Mouse (Mus musculus) Patski (cell line): ENCODE results near the gene Mgat5. TPM values are rescaled to one million over a fixed set of nuclear protein-coding genes. Genes with fewer than 3 reads are reported as not detected.

ENCODE experiments used
- ATAC-seq: fragments of 100-300 bp; one replicate; pipeline ENCODE4 v1.8.0; 2021
- CTCF ChIA-PET: fragments of 350-600 bp; sonication (Branson Sonifier 250); formaldehyde crosslinking; loops from one replicate; lab custom pipeline; 2022; ENCODE audit warnings: inconsistent platforms; lab: Charles Lee
- POLR2A ChIA-PET: fragments of 350-600 bp; sonication (Branson Sonifier 250); formaldehyde crosslinking; loops from one replicate; lab custom pipeline; 2022; ENCODE audit warnings: antibody characterized with exemption, inconsistent platforms; lab: Charles Lee
- DNase-seq: peaks from one replicate; pipeline ENCODE4 v3.0.0-alpha.2; 2011; ENCODE audit warnings: low read depth, low spot score
- H3K27me3 ChIP-seq: fragments of 371-371 bp; one replicate; pipeline ENCODE4 v1.5.1; 2021
- CTCF ChIP-seq: fragments of 100-300 bp; IDR thresholded peaks from one replicate; pipeline ENCODE4 v1.5.1; 2021
- in situ Hi-C: fragments of 300-500 bp; cut with MboI; formaldehyde crosslinking; loops from 3 replicates; pipeline ENCODE4 v1.11.1; 2018; ENCODE audit warnings: low pct_unique_long_range_greater_than_20kb, mixed read lengths
- polyA plus RNA-seq: library from polyadenylated mRNA; unstranded; gene quantifications from one replicate; pipeline ENCODE4 v1.2.3, GENCODE M21; 2021

Mgat5 gene
- polyA plus RNA-seq, 1 experiment from 2014 or later, result 6.6 TPM

DNA sequence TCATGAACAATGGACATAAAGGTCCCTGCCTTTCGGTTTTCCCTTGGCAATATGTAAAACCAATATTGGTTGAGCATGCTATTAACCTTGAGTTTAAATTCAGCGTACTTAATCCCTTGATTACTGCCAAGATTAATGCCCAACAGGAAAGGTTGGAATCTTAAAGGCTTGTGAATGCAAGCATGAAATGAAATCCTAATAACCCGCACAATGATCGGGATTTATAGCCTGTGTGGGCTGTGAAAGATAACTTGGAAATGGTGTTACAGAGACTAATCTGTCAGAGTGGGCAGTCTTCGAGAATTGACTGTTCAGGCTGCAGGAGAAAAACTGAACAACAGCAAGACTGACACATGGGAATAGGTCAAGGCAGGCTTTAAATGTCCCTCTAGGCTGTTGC, 168.7 kb downstream of the Mgat5 start:
- in situ Hi-C loops, result no loop called here

GRCm38 (mm10) chr1:127374157-127374556, 169.3 kb downstream of the Mgat5 start:
- in situ Hi-C loops, result no loop called here
- ChIA-PET CTCF (no interaction called here), POLR2A (no interaction called here)
- no peak for ATAC-seq
- TF ChIP-seq CTCF, result no peak
- H3K27me3 ChIP-seq, result no peaks in the 10 kb centered on the region
- no peak for DNase-seq

More for the DNA sequence above, 168.7 kb downstream of the Mgat5 start:
- ATAC-seq, result no peak
- no peak for DNase-seq
- CTCF ChIA-PET, result no interaction called here
- TF ChIP-seq CTCF, result no peak
- POLR2A ChIA-PET, result no interaction called here
- no peaks in the 10 kb centered on the region for H3K27me3 ChIP-seq

- in situ Hi-C loops, result no loop called here
- ChIA-PET POLR2A (interaction anchor here (1.3 kb wide), 1 partner anchor 9 kb away, joined by 3 read pairs; no protein-coding TSS in a partner anchor), CTCF (interaction anchor here (0.9 to 2.5 kb wide), 2 partner anchors 9 to 25 kb away, joined by 3 to 6 read pairs; no protein-coding TSS in a partner anchor)
- ATAC-seq (no peak), DNase-seq (no peak)
- H3K27me3 ChIP-seq, result no peaks in the 10 kb centered on the region
- no peak for TF ChIP-seq CTCF
Measured at GRCm38 (mm10) chr1:127380140-127380539, 175.3 kb downstream of the Mgat5 start.

GRCm38 (mm10) chr1:127380749-127381501, 176.1 kb downstream of the Mgat5 start:
- H3K27me3 ChIP-seq, result no peaks in the 10 kb centered on the region
- DNase-seq (no peak), ATAC-seq (no peak)
- no peak for TF ChIP-seq CTCF
- in situ Hi-C loops, result no loop called here
- ChIA-PET CTCF (interaction anchor here (0.9 to 2.5 kb wide), 5 partner anchors 8 to 160 kb away, joined by 3 to 6 read pairs (median 3); no protein-coding TSS in a partner anchor), POLR2A (interaction anchor here (1.3 kb wide), 1 partner anchor 8 kb away, joined by 3 read pairs; no protein-coding TSS in a partner anchor)

- no peak for DNase-seq
- POLR2A ChIA-PET, result no interaction called here
Measured at GRCm38 (mm10) chr1:127383071-127383470, 178.3 kb downstream of the Mgat5 start.

DNA sequence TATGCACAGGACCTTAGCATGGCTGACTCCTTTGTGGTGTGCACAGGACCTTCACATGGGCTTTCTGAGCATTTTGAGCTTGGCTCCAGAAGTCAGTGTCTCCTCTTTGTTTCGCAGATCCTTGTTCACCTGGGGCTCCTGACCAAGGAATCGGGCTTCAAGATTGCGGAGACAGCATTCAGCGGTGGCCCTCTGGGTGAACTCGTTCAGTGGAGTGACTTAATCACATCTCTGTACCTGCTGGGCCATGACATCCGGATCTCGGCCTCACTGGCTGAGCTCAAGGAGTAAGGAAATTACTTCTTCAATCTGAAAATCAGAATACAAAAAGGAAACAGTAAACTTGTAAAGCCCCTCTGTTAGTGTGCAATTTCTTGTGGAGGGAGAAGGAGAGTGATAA, 182.4 kb downstream of the Mgat5 start:
- ATAC-seq, result no peak
- in situ Hi-C loops, result no loop called here
- POLR2A ChIA-PET, result no interaction called here
- DNase-seq, result no peak
- no peak for TF ChIP-seq CTCF
- CTCF ChIA-PET, result interaction anchor here (1.2 kb wide), 1 partner anchor 45 kb away, joined by 3 read pairs; no protein-coding TSS in a partner anchor
- no peaks in the 10 kb centered on the region for H3K27me3 ChIP-seq

More at GRCm38 (mm10) chr1:127383071-127383470, 178.3 kb downstream of the Mgat5 start:
- in situ Hi-C loops, result no loop called here
- no peak for ATAC-seq
- CTCF ChIA-PET, result no interaction called here
- no peak for TF ChIP-seq CTCF
- no peaks in the 10 kb centered on the region for H3K27me3 ChIP-seq

GRCm38 (mm10) chr1:127387661-127388060, 182.8 kb downstream of the Mgat5 start:
- TF ChIP-seq CTCF, result no peak
- in situ Hi-C loops, result no loop called here
- no peak for ATAC-seq
- ChIA-PET CTCF (no interaction called here), POLR2A (no interaction called here)
- no peaks in the 10 kb centered on the region for H3K27me3 ChIP-seq
- no peak for DNase-seq

- no peak for TF ChIP-seq CTCF
- POLR2A ChIA-PET, result no interaction called here
- DNase-seq (no peak), ATAC-seq (no peak)
- H3K27me3 ChIP-seq, result no peaks in the 10 kb centered on the region
- CTCF ChIA-PET, result no interaction called here
- in situ Hi-C loops, result no loop called here
Measured at GRCm38 (mm10) chr1:127394716-127395115, 189.9 kb downstream of the Mgat5 start.

DNA sequence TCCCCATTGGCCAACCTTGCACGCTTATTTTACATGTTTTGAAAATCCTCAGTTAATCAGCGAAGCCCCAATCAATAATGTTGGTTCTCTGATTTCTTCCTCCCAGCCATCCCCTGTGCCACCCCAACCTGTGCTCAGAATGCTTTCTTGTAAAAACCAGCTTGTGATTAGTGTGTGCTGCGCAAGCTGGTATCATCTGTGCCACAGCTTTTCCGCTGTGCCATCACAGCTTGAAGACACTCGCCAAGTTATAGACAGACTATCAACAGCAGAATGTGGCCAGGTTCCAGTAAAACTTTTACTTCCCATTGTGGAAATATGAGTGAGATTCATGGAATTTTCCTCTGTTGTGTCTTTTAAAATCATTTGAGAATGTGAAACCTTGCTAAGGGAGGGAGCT, 190.9 kb downstream of the Mgat5 start:
- TF ChIP-seq CTCF, result no peak
- CTCF ChIA-PET, result no interaction called here

DNA sequence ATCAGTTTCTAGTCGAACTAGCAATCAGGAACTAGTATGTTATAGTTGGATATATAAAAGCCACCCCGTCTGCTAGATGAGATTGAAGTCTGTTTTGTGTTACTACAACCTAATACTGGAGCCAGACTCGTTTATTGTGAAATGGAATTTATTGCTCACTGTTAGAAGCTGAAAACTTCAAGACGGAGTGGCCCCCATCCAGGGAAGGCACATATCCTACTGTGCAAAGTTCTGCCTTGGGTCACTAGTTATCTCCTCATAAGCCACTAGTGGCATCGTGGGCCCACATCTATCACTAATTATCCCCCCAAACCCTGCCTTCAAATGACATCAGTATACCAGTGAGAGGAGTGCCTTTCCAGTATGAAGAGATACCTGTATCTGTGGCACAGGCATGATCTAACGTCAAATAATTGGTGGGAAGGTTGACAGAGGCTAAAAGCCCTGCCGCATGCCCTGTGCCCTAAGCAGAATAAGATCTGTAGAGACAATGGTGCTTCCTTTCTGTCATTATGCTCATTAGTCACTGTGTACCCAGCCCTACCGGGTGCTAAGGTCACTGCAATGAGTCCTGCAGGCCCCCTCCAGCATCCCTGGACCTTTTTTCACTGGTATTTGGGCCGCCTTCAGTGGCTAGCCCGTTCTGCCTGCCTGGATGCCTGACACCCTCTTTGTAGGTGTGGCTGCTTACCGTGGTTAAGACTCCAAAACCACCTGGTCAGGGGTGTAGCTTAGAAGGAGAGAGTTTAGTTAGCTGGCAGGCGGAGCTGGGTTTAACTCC, 191.9 kb downstream of the Mgat5 start:
- DNase-seq (no peak), ATAC-seq (no peak)
- in situ Hi-C loops, result no loop called here
- H3K27me3 ChIP-seq, result no peaks in the 10 kb centered on the region
- TF ChIP-seq CTCF, result no peak
- CTCF ChIA-PET, result no interaction called here
- POLR2A ChIA-PET, result no interaction called here

More for the DNA sequence above, 190.9 kb downstream of the Mgat5 start:
- ATAC-seq, result no peak
- in situ Hi-C loops, result no loop called here
- H3K27me3 ChIP-seq, result no peaks in the 10 kb centered on the region
- no peak for DNase-seq
- POLR2A ChIA-PET, result no interaction called here

GRCm38 (mm10) chr1:127397396-127397795, 192.6 kb downstream of the Mgat5 start:
- ChIA-PET POLR2A (no interaction called here), CTCF (no interaction called here)
- no peak for DNase-seq
- H3K27me3 ChIP-seq, result no peaks in the 10 kb centered on the region
- in situ Hi-C loops, result no loop called here
- TF ChIP-seq CTCF, result no peak
- ATAC-seq, result no peak
